Mouse (Mus musculus) midbrain, embryonic 10.5 days (tissue): ENCODE results near the gene Nek2. TPM values are rescaled to one million over a fixed set of nuclear protein-coding genes. Genes with fewer than 3 reads are reported as not detected.

Experiments used
- DNase-seq: peaks from one replicate; pipeline ENCODE4 v3.0.0-alpha.2; 2017; ENCODE audit warnings: low spot score
- H3K27ac ChIP-seq: fragments of 300-500 bp; sonication (generic); replicated peaks from 2 replicates; pipeline ENCODE4 v1.5.1; 2016; ENCODE audit warnings: mild to moderate bottlenecking
- H3K27me3 ChIP-seq: fragments of 300-500 bp; sonication (generic); 2 replicates; pipeline ENCODE4 v1.6.1; 2016; ENCODE audit warnings: low read depth, mild to moderate bottlenecking; ENCODE audit not compliant: poor library complexity, severe bottlenecking
- H3K36me3 ChIP-seq: fragments of 300-500 bp; sonication (generic); 2 replicates; pipeline ENCODE4 v1.6.1; 2016; ENCODE audit warnings: mild to moderate bottlenecking, moderate library complexity
- H3K4me1 ChIP-seq: fragments of 300-500 bp; sonication (generic); 2 replicates; pipeline ENCODE4 v1.6.1; 2016
- H3K4me3 ChIP-seq: fragments of 300-500 bp; sonication (generic); 2 replicates; pipeline ENCODE4 v1.5.1; 2016; ENCODE audit warnings: mild to moderate bottlenecking, moderate library complexity
- H3K9me3 ChIP-seq: fragments of 300-500 bp; sonication (generic); replicated peaks from 2 replicates; pipeline ENCODE4 v1.6.1; 2016; ENCODE audit warnings: mild to moderate bottlenecking
- WGBS: fragments of 180-500 bp; shearing (Covaris S2); methylation state at CpG from one replicate; pipeline ENCODE4 v1.1.7; 2016; 5-methylcytosine and 5-hydroxymethylcytosine counted together
- polyA plus RNA-seq: library from polyadenylated mRNA; unstranded; fragments of >200 nt; fragmentation: Nextera tagmentation; extraction: Ambion mirVana; gene quantifications from 2 replicates; pipeline ENCODE4 v1.2.1, GENCODE M21; 2016

Nek2 gene
- polyA plus RNA-seq, 1 experiment from 2014 or later: 66.6 TPM

DNA sequence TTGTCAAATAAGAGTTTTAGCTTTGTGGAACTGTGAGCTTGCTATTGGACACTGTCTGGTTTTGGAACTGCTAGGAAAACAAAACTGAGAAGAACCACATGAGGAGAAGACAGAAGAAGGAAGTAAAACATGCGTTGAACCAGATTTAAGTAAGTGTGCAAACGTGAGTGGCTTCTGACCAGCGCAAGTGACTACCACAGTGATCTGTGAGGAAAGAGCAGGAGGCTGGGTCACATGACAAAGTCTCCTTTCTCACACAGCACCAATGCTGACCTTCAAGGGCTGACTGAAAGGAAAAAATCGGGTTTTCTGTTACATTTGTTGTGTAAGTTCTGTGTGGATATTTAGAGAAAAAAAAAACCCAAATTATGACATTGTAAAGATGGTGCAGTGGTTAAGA lies 28.3 kb downstream of the Nek2 start:
- WGBS: 76% methylated on average over 4 of the region's 4 CpGs
- H3K27me3 ChIP-seq: no peaks in the 10 kb centered on the region
- no peaks in the 10 kb centered on the region for H3K4me1 ChIP-seq
- DNase-seq: no peak
- H3K36me3 ChIP-seq: no peaks in the 10 kb centered on the region
- H3K27ac ChIP-seq: no peak overlapping the region
- H3K4me3 ChIP-seq: no peak overlapping the region
- no peaks in the 10 kb centered on the region for H3K9me3 ChIP-seq

DNA sequence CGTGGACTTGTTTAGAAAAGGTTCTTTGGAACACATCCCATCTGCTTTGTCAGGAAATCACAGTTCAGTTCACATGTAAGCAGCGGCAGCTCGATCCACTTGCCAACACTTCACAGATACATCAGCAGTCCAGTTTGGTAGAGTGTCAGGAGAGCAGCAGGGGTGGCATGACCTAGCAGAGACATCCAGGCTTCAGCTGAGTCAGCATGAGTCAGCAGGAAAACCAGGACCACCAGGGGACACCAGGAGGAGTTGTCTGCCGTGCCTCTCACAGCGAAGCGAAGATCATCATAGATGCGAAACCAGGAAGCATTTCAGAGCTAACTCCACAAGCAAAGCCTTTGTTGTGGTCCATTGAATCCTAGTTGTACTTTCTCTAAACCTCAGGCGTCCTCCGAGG lies 32.2 kb downstream of the Nek2 start:
- no peak overlapping the region for H3K27ac ChIP-seq
- H3K4me3 ChIP-seq: no peak overlapping the region
- no peaks in the 10 kb centered on the region for H3K27me3 ChIP-seq
- H3K9me3 ChIP-seq: no peaks in the 10 kb centered on the region
- WGBS: 89% methylated on average over 9 of the region's 9 CpGs
- DNase-seq: no peak
- no peaks in the 10 kb centered on the region for H3K36me3 ChIP-seq
- no peaks in the 10 kb centered on the region for H3K4me1 ChIP-seq

DNA sequence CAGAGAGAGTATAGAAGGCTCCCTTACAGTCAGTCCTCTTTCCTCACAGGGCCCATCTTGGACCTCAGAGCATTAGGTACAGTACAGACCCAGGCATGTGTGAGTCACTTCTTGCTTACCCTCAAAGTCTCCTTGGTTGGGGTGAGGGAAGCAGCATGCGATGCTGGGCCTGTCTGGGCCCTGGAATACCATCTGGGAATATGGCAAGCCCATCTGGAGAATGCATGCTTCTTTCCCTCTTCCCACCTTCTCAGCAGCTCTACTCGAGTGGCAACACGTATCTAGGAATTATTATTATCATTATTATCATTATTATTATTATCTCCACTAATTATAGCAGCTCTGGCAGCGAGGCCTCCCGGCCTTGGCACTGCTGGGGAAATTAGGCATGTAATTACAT lies 33.5 kb downstream of the Nek2 start:
- Histone ChIP-seq H3K4me1 (no peaks in the 10 kb centered on the region), H3K4me3 (no peak overlapping the region), H3K27ac (peak overlapping the region; percentile 39; the same call in 1 of the 2 replicates), H3K36me3 (no peaks in the 10 kb centered on the region), H3K9me3 (no peaks in the 10 kb centered on the region), H3K27me3 (no peaks in the 10 kb centered on the region)
- WGBS: 83% methylated on average over 5 of the region's 5 CpGs
- DNase-seq: no peak

DNA sequence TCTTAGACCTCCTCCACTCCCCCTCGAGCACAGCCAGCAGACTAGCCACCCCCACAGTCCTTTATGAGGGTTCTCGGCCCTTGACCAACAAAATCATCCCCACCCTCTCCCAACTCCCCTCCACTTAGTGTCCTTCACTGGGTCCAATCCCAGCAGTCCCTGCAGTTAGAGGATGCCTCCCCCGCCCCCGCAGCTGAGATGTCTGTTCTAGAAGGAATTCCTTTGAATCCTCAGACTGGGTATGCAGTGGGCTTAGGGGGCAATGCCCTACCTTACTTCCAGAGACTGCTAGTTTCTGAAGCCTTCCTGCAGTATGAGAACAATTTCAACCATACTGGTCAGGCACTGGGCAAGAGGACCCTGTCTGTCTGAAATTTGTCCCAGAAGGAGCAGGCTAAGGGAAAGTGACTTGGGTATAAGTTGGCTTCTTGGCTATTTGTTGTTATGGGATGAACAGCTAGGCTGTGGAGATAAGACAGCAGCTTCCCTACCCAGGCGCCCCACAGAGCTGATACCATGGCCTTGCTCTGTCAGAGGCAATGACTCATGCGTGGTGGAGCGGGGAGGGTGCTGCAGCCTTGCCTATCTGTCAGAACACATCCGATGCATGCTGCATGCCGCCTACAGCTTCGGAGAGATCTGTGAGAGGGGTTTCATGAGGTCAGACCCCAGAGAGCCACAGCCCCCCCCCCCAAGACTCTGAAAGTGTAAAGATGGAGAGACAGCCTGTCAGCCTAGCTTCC lies 34.1 kb downstream of the Nek2 start:
- H3K27ac ChIP-seq: peak overlapping the region; percentile 39
- H3K4me3 ChIP-seq: no peak overlapping the region
- no peaks in the 10 kb centered on the region for H3K27me3 ChIP-seq
- H3K36me3 ChIP-seq: no peaks in the 10 kb centered on the region
- H3K4me1 ChIP-seq: no peaks in the 10 kb centered on the region
- DNase-seq: no peak
- no peaks in the 10 kb centered on the region for H3K9me3 ChIP-seq
- WGBS: 86% methylated on average over 10 of the region's 10 CpGs

DNA sequence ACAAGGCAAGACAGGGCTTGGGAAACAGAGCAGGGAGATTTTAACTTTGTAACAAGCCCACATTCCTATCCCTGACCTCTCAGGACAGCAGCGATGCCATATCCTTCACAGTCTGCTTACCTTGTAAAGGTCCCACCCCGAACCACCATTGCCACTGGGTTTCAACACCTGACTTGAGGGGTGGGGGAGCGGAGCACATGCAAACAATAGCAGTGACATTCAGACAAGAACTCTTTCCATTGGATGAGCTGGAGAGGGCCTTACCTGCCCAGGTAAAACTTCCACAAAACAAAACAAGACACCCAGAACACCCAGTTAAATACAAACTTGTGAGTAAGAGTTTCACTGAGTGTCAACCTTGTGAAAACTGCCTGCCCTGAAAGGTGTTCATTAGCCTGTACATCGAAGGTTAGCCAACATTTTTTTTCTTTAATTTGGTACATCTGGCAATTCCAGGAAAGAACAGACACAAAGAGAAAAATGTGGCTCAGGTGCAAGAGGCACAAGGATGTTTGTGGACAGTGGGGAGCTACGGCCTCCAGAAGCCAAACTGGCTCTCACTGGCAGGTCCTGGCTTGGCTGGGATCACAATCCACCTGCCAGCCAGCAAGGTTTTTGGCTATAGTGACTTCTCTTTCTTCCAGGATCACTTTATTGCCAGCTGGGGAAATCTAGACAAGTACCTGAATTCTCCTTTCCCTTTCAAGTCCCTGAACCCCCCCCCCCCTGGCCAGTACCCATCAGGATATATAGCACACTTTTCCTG lies 35.8 kb downstream of the Nek2 start:
- 88% methylated on average over 5 of the region's 5 CpGs for WGBS
- Histone ChIP-seq H3K9me3 (no peaks in the 10 kb centered on the region), H3K27ac (no peak overlapping the region), H3K4me3 (no peak overlapping the region), H3K4me1 (no peaks in the 10 kb centered on the region), H3K27me3 (no peaks in the 10 kb centered on the region), H3K36me3 (no peaks in the 10 kb centered on the region)
- DNase-seq: no peak

DNA sequence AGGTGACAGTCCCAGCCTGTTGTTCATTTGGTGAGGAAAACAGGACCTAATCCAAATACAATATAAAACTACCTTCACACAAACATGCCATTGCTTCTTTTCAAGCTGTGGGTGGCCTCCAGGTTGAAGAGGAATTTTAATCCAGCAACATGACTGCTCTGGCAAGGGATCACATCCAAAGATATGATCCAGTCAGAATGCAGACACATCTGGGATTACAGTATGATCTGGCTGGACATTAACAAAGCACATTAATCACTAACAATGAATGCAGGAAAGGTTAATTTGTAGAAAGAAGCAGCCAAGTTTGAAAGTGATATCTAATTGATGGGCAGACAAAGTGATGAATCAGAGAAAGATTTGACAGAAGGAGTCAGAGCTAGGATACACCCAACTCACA lies 36.9 kb downstream of the Nek2 start:
- H3K27ac ChIP-seq: no peak overlapping the region
- no peaks in the 10 kb centered on the region for H3K9me3 ChIP-seq
- H3K4me3 ChIP-seq: no peak overlapping the region
- peaks cover 5% of the 10 kb centered on the region; the same call in 1 of the 2 replicates for H3K4me1 ChIP-seq
- H3K36me3 ChIP-seq: no peaks in the 10 kb centered on the region
- DNase-seq: no peak
- H3K27me3 ChIP-seq: no peaks in the 10 kb centered on the region

DNA sequence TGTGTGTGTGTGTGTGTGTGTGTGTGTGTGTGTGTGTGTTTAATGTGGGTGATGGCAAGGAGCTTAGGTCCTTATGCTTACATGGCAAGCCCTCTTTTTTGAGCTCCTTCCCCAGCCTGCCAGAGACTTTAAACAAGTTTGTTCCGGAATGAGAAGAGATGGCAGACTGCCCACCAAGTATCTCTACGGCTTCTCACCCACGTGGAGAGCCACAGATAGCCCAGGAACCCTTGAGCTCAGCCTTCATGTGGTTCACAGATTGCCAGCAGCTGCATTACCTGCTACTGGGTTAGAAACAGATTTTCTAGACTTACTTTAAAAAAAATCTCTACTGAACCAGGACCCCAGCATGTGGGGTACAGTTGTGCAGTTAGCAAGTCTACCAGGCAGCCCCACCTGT lies 38.6 kb downstream of the Nek2 start:
- Histone ChIP-seq H3K4me3 (no peak overlapping the region), H3K4me1 (peaks cover 5% of the 10 kb centered on the region; the same call in 1 of the 2 replicates), H3K9me3 (no peaks in the 10 kb centered on the region), H3K27ac (no peak overlapping the region), H3K36me3 (no peaks in the 10 kb centered on the region), H3K27me3 (no peaks in the 10 kb centered on the region)
- 98% methylated on average over 3 of the region's 3 CpGs for WGBS
- no peak for DNase-seq

DNA sequence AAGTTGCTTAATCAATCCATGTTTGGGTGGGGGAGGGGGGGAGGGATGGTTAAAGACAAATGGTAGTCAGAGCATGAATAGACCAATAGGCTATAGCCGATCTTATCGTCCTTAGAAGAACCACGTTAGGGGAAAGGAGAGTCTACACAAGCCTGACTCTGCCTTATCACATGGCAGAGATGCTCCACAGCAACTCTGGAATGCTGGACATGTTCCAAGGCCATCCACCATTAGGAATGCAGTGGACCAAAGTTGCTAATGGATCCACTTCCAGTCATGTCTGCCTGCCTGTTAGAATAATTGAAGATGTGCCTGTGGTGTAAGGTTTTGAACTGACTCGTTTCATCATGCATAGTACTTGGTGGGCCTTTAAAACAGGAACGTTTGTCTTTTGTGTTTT lies 40.0 kb downstream of the Nek2 start:
- Histone ChIP-seq H3K27ac (no peak overlapping the region), H3K27me3 (no peaks in the 10 kb centered on the region), H3K4me1 (peaks cover 5% of the 10 kb centered on the region; the same call in 1 of the 2 replicates), H3K36me3 (no peaks in the 10 kb centered on the region), H3K9me3 (no peaks in the 10 kb centered on the region), H3K4me3 (no peak overlapping the region)
- 84% methylated on average over 5 of the region's 5 CpGs for WGBS
- no peak for DNase-seq

DNA sequence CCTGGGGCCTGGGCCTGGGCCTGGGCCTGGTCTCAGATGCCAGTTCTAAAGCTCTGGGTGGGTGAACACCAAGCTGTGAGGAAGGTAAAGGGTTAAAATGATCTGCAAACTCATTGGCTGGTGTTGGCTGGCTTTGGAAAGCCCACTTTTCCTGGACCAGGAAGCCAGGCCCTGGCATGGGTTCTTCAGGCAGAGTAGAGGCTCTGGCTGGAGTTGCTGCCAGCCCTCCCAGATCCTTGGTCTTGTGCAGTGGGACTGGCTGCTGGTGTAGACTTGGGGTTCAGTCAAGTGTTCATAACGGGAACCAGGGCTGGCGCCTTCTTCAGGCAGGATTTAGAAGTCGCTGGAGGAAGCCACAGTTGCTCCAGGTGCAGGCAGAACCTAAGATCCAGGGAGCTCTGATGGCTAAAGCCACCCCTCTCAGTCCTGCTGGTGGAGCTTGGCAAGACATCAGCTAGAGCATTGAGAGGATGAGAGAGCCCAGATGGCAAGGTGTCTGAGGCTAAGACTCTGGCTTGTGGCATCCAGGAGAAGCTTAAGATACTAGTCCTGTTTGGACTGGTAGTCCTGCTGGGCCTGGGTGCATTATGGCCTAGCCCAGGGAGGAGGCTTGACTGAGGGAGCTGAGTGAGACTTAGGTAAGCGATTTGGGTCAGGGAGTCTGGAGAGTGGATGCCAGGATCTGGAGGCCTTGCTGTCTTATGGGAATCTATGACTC lies 42.7 kb downstream of the Nek2 start:
- no peak for DNase-seq
- Histone ChIP-seq H3K4me3 (no peak overlapping the region), H3K4me1 (peaks cover 5% of the 10 kb centered on the region; the same call in 1 of the 2 replicates), H3K9me3 (no peaks in the 10 kb centered on the region), H3K36me3 (no peaks in the 10 kb centered on the region), H3K27me3 (no peaks in the 10 kb centered on the region), H3K27ac (no peak overlapping the region)
- 80% methylated on average over 4 of the region's 4 CpGs for WGBS

DNA sequence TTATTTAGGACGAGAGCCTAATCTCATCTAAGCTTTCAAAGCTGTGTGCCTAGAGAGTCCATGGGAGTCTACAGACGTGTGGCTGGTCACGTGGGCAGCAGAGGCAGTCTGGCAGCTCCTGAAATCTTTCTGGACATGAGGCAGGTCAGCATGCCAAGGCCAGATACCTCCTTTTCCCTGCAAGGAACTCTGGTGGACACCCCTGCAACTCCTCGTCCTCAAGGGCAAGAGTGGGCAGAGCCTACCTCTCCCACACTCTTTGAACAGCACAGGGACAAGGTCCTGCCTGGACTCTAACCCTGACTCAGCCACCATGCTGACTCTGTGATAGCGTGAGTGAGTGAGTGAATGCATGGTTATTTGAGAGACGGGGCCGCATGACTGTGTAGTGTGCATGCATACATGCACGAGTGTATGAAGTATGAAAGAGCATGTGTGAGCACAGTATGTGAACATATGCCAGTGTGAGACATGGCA lies 43.3 kb downstream of the Nek2 start:
- no peak for DNase-seq
- Histone ChIP-seq H3K9me3 (no peaks in the 10 kb centered on the region), H3K4me1 (peaks cover 5% of the 10 kb centered on the region; the same call in 1 of the 2 replicates), H3K4me3 (no peak overlapping the region), H3K27me3 (no peaks in the 10 kb centered on the region), H3K27ac (no peak overlapping the region), H3K36me3 (no peaks in the 10 kb centered on the region)
- 88% methylated on average over 8 of the region's 8 CpGs for WGBS

DNA sequence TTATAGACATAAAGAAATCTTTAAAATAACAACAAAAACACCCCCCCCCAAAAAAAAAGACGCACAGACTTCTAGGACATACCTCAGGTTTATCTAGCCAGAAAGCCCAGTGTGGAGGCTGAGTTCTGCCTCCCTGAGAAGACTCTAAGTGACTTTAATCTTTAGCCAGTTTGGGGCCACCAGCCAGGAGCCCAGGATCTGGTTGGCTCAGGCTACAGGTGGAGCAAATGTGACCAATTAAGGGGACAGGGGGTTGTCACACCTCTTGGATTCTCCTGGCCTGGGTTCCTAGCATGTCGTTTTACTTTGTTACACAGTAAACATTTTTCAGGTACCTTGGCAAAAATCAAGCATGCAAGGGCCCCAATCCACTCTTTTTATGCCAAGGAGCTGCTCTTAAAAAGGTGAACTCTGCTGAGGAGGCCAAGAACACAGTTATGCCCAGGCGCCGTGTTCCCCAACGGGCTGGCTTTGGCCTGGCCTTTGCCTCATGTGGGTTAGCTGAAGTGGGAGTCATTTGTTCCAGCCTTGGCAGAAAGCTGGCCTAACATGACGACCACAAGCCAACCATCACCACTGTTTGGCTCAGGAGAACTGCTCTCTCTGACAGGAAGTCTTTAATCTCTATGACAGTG lies 50.9 kb downstream of the Nek2 start:
- no peak for DNase-seq
- Histone ChIP-seq H3K4me3 (no peak overlapping the region), H3K9me3 (no peaks in the 10 kb centered on the region), H3K27ac (no peak overlapping the region), H3K4me1 (peaks cover 5% of the 10 kb centered on the region; the same call in 1 of the 2 replicates), H3K27me3 (no peaks in the 10 kb centered on the region), H3K36me3 (no peaks in the 10 kb centered on the region)
- 84% methylated on average over 6 of the region's 6 CpGs for WGBS

DNA sequence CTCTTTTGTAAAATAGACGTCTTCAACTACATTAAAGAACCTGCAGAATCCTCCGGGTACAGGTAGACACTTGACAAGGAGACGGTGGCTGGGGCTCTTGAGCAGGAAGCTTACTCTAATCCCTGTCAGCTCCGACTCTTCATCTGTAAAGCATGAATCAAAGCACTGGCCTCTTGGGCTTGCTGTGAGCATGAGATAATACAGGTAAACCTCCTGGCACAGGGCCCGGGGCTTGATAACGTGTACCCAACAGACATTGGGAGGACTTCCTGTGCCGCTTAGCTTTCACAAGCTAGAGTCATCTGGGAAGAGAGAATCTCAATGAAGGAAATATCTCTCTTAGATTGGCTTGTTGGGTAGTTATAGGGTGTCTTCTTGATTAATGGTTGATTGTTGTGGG lies 53.8 kb downstream of the Nek2 start:
- no peak for DNase-seq
- peaks cover 17% of the 10 kb centered on the region for H3K4me1 ChIP-seq
- H3K27ac ChIP-seq: no peak overlapping the region
- H3K9me3 ChIP-seq: no peaks in the 10 kb centered on the region
- H3K27me3 ChIP-seq: no peaks in the 10 kb centered on the region
- 93% methylated on average over 7 of the region's 7 CpGs for WGBS
- H3K36me3 ChIP-seq: no peaks in the 10 kb centered on the region
- H3K4me3 ChIP-seq: no peak overlapping the region
